Mouse (Mus musculus) cerebellum, adult 2 months (tissue): ENCODE measurements at regions not wholly inside any gene's neighbourhood (a gene's known extent, or its start where the extent isn't known, plus 50 kb on each side); places are given as distances from the start of the nearest gene placed in this dataset.
A peak's percentile ranks its signal among the peaks of the same experiment; 100 is the strongest.

ENCODE experiments used
- DNase-seq, 2 experiments: peaks; one replicate each; pipeline ENCODE4 v3.0.0; 2021
- H3K27ac ChIP-seq: fragments of 200-500 bp; 2 replicates; pipeline ENCODE4 v1.5.1; 2012; ENCODE audit warnings: low read length, control low read depth, inconsistent platforms; ENCODE audit not compliant: insufficient read depth
- H3K27me3 ChIP-seq: fragments of 200-500 bp; 2 replicates; pipeline ENCODE4 v1.6.1; 2012; ENCODE audit warnings: inconsistent platforms, mild to moderate bottlenecking, low read length, moderate library complexity; ENCODE audit not compliant: control insufficient read depth, insufficient read depth
- H3K4me1 ChIP-seq: fragments of 200-500 bp; 2 replicates; pipeline ENCODE4 v1.6.1; 2011; ENCODE audit warnings: low read length; ENCODE audit not compliant: control insufficient read depth, insufficient read depth
- H3K4me3 ChIP-seq: fragments of 200-500 bp; replicated peaks from 2 replicates; pipeline ENCODE3; 2011; ENCODE audit warnings: mild to moderate bottlenecking, low read depth, low read length, control low read depth; ENCODE audit not compliant: insufficient read depth
- CTCF ChIP-seq: fragments of 200-500 bp; IDR thresholded peaks from 2 replicates; pipeline ENCODE4 v1.5.1; 2011; ENCODE audit warnings: low read depth, mild to moderate bottlenecking, control low read depth, low read length, moderate library complexity, borderline replicate concordance; ENCODE audit not compliant: insufficient read depth
- POLR2A ChIP-seq: fragments of 200-500 bp; IDR thresholded peaks from 2 replicates; pipeline ENCODE4 v1.6.1; 2011; ENCODE audit warnings: low read length, control low read depth, borderline replicate concordance; ENCODE audit not compliant: insufficient read depth
- WGBS: fragments of 180-500 bp; shearing (Covaris S2); methylation state at CpG from one replicate; pipeline ENCODE4 v1.1.7; 2018; 5-methylcytosine and 5-hydroxymethylcytosine counted together

DNA sequence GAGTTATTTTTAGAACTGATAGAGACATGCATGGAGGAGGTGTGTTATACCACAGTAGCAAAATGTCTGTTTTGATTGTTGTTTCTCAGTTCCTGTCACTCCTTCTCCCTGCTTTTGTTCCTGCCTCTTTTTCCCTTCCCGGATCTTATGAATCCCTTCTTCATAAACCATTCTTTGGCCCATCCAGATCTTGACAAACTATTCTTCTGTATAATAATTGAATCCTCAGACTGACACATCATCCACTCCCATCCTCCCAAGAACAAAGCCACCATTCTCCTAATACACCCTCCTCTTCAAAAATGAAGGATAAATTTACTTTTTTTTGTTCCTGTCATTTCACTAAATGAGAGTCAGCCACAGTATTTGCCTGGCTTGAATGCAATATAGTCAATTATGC lies 1543.8 kb upstream of the Tenm2 start:
- DNase-seq, result no peak
- TF ChIP-seq CTCF (no peak), POLR2A (no peak)
- Histone ChIP-seq H3K27ac (no peak overlapping the region), H3K27me3 (no peaks in the 10 kb centered on the region), H3K4me3 (no peak overlapping the region), H3K4me1 (no peaks in the 10 kb centered on the region)
- WGBS, result 21% methylated on average over 1 of the region's 1 CpGs

DNA sequence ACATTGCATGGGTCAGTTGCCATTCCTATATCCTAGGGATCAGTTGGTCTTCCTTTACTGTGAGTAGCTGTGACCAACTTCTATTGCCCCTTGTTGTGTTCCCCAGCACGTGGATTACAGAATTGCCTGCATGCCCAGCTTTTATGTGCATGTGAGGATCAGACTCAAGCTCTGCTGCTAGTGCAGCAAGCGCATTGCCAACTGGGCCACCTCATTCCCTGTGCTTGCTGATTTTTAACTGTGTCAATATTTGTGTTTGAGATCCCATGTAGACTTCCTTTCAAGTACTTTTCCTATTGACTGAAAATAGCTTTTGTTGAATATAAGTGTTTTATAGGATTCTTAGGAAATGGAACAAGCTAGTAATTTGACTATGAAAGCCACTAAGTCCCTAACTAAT lies 1526.5 kb upstream of the Tenm2 start:
- no peak overlapping the region for H3K4me3 ChIP-seq
- no peaks in the 10 kb centered on the region for H3K4me1 ChIP-seq
- no peak for DNase-seq
- WGBS, result 64% methylated on average over 2 of the region's 2 CpGs
- no peaks in the 10 kb centered on the region for H3K27me3 ChIP-seq
- H3K27ac ChIP-seq, result no peak overlapping the region
- TF ChIP-seq CTCF, result no peak
- TF ChIP-seq POLR2A, result no peak

DNA sequence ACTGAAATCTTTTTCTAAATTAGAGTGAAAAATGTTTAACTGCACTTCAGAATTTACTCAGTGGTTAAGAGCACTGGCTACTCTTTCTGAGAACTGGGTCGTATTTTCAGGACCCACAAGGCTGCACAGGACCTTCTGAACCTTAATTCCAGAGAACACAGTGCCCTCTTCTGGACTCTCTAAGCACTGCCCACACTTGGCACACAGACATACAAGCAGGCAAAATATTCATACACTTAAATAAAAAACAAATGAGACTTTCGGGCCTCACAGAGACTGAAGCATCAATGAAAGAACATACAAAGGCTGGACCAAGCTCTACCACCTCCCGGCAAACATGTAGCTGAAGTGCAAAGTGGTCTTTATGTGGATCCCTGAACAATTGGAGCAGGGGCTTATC lies 1511.8 kb upstream of the Tenm2 start:
- H3K4me3 ChIP-seq, result no peak overlapping the region
- no peaks in the 10 kb centered on the region for H3K4me1 ChIP-seq
- DNase-seq, result no peak
- TF ChIP-seq CTCF (peak; percentile 36; the same call in 1 of the 2 replicates), POLR2A (no peak)
- WGBS, result 43% methylated on average over 3 of the region's 3 CpGs
- H3K27me3 ChIP-seq, result no peaks in the 10 kb centered on the region
- no peak overlapping the region for H3K27ac ChIP-seq

DNA sequence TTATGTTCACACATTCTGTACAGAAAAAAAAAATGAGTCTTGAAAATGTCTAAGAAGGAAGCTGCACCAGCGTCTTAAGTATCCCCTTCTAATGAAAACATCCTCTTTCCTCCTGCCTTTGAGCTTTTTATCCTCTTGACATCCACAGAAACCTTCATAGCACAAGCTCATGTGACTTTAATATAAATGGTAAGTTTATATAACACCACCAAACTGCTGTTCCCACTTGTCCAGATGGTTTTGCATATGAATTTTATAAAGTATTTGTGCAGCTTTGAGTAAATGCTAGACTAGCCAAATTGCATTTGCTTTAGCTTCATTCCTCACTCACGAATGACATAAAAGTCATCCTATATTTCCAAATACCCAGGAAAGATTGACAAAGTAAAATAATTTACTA lies 1493.3 kb upstream of the Tenm2 start:
- TF ChIP-seq POLR2A (no peak), CTCF (no peak)
- Histone ChIP-seq H3K27ac (no peak overlapping the region), H3K4me1 (no peaks in the 10 kb centered on the region), H3K4me3 (no peak overlapping the region), H3K27me3 (no peaks in the 10 kb centered on the region)
- DNase-seq, result no peak
- WGBS, result 78% methylated on average over 2 of the region's 2 CpGs

DNA sequence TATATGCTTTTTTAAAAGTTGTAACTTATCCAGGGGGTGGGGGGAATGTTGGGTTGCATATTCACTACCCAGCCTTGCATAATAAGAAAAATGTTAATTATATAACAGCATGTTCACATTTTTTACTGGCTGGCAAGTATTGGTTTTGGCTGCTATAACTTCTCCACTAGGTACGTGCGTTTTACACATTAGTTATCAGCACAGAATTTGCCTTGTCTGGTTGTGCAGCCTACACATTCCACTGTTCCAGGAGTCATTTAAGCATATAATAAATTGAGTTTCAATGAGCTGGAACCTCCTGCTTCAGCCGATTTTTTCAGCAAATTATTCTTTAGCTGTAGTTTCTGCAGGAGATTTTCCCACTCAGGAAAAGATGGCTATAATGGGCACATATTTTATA lies 1479.9 kb upstream of the Tenm2 start:
- 54% methylated on average over 3 of the region's 3 CpGs for WGBS
- no peak overlapping the region for H3K27ac ChIP-seq

DNA sequence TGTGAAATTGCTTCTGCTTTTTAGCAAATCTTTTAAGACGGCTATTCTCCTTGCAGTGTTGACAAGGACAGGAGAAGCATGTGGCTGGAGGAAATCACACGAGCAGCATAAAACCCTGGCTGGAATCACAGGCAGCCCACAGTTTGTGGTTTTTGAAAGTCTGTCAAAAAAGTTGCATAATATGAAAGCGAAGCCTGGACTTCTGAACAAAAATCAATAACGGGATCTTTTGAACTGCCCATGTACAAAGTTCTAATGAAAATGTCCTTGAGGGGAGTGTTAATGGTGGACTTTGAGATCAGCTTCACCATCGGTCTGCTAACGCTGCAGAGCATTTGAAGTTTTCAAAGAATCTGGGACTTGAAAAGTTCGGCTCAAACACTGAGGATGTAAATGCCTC lies 1445.5 kb upstream of the Tenm2 start:
- H3K4me3 ChIP-seq, result no peak overlapping the region
- 31% methylated on average over 7 of the region's 7 CpGs for WGBS
- H3K27me3 ChIP-seq, result no peaks in the 10 kb centered on the region
- DNase-seq, result no peak
- no peaks in the 10 kb centered on the region for H3K4me1 ChIP-seq
- H3K27ac ChIP-seq, result no peak overlapping the region
- TF ChIP-seq CTCF, result no peak
- TF ChIP-seq POLR2A, result no peak

More for the DNA sequence above, 1479.9 kb upstream of the Tenm2 start:
- no peak for DNase-seq
- Histone ChIP-seq H3K27me3 (no peaks in the 10 kb centered on the region), H3K4me3 (no peak overlapping the region), H3K4me1 (no peaks in the 10 kb centered on the region)
- TF ChIP-seq POLR2A (no peak), CTCF (no peak)

DNA sequence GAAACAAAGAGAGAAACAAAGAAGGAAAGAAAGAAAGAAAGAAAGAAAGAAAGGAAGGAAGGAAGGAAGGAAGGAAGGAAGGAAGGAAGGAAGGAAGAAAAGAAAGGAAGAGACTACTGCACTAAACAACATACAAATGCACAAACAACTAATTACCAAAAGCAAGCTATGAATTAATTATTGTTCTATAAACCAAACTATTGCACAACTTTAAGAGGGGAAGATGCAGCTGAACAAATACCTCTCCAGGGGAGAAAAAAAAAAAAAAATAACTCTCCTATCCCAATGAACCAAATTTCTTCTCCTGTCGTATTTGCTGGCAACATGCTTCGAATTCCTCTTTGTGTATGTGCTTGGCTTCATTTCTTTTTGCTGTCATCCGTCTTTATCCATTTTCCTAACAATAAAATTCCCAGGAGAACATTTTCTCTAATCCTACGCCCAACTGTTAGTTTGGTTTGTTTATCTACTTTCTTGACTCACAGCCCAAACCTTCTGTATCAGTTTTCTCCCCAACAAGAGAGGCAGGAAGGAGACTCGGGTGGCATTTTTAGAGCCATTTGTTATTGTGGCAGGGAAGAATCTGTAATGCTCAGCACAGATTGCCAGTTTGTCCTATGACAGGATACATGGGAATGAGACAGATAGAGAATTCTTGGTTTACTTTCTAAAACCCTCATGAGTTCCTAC lies 1437.7 kb upstream of the Tenm2 start:
- no peak for DNase-seq
- TF ChIP-seq POLR2A (no peak), CTCF (no peak)
- H3K27me3 ChIP-seq, result no peaks in the 10 kb centered on the region
- H3K4me3 ChIP-seq, result no peak overlapping the region
- no peaks in the 10 kb centered on the region for H3K4me1 ChIP-seq
- WGBS, result 10% methylated on average over 5 of the region's 5 CpGs
- H3K27ac ChIP-seq, result no peak overlapping the region
